Mouse (Mus musculus) stomach, embryonic 16.5 days (tissue): ENCODE results near the gene Btbd2. TPM values are rescaled to one million over a fixed set of nuclear protein-coding genes. Genes with fewer than 3 reads are reported as not detected.
A peak's percentile ranks its signal among the peaks of the same experiment; 100 is the strongest.

Experiments
- ATAC-seq: fragments of 200-750 bp; cut with Nextera tagmentation; 2 replicates; pipeline ENCODE4 v1.8.0; 2017; ENCODE audit warnings: moderate number of reproducible peaks, moderate TSS enrichment; ENCODE audit not compliant: insufficient read depth, low FRiP score
- H3K27ac ChIP-seq: fragments of 300-500 bp; sonication (generic); 2 replicates; pipeline ENCODE4 v1.5.1; 2014; ENCODE audit warnings: low read length
- H3K27me3 ChIP-seq: fragments of 300-500 bp; sonication (generic); 2 replicates; pipeline ENCODE4 v1.6.1; 2014; ENCODE audit warnings: low read length, control low read depth, mixed read lengths; ENCODE audit not compliant: control insufficient read depth, insufficient read depth
- H3K36me3 ChIP-seq: fragments of 300-500 bp; sonication (generic); 2 replicates; pipeline ENCODE4 v1.6.1; 2014; ENCODE audit warnings: low read length; ENCODE audit not compliant: control insufficient read depth, insufficient read depth
- H3K4me1 ChIP-seq: fragments of 300-500 bp; sonication (generic); 2 replicates; pipeline ENCODE4 v1.6.1; 2014; ENCODE audit warnings: low read length, control low read depth, mixed read lengths; ENCODE audit not compliant: control insufficient read depth, insufficient read depth
- H3K4me2 ChIP-seq: fragments of 300-500 bp; sonication (generic); 2 replicates; pipeline ENCODE4 v1.6.1; 2014; ENCODE audit warnings: low read depth, low read length, mixed read lengths
- H3K4me3 ChIP-seq: fragments of 300-500 bp; sonication (generic); replicated peaks from 2 replicates; pipeline ENCODE4 v1.5.1; 2014; ENCODE audit warnings: mild to moderate bottlenecking, low read length
- H3K9ac ChIP-seq: fragments of 300-500 bp; sonication (generic); 2 replicates; pipeline ENCODE4 v1.6.1; 2014; ENCODE audit warnings: low read length
- H3K9me3 ChIP-seq: fragments of 300-500 bp; sonication (generic); replicated peaks from 2 replicates; pipeline ENCODE4 v1.6.1; 2016; ENCODE audit warnings: low read length, control low read depth; ENCODE audit not compliant: control insufficient read depth
- WGBS: fragments of 180-500 bp; shearing (Covaris S2); extraction: QIAGEN DNeasy Blood & Tissue Kit; methylation state at CpG from one replicate; pipeline ENCODE4 v1.1.7; 2014; 5-methylcytosine and 5-hydroxymethylcytosine counted together
- polyA plus RNA-seq: library from polyadenylated mRNA; unstranded; fragments of >200 nt; fragmentation: Nextera tagmentation; extraction: Ambion mirVana; gene quantifications from 2 replicates; pipeline ENCODE4 v1.2.1, GENCODE M21; 2015

Btbd2 gene
- polyA plus RNA-seq = 11.5 and 12.7 TPM in 2 replicates

GRCm38 (mm10) chr10:80656863-80657623 lies at the start of gene Btbd2:
Gene Btbd2, minus strand, starts transcription at chr10:80657071.
- WGBS = 18% methylated on average over 15 of the region's 15 CpGs
- no peaks in the 10 kb centered on the region for H3K27me3 ChIP-seq
- peak within 1 kb of the TSS; percentile 92 for H3K4me2 ChIP-seq
- H3K9me3 ChIP-seq = no peaks in the 10 kb centered on the region
- H3K9ac ChIP-seq = peak within 1 kb of the TSS; percentile 88
- H3K4me1 ChIP-seq = peaks cover 21% of the 10 kb centered on the region
- no peaks in the 10 kb centered on the region for H3K36me3 ChIP-seq
- ATAC-seq = peak; percentile 7; the same call in 1 of the 2 replicates
- peak within 1 kb of the TSS; percentile 96 for H3K27ac ChIP-seq
- H3K4me3 ChIP-seq = peak within 1 kb of the TSS; percentile 71

GRCm38 (mm10) chr10:80705479-80705878 lies 48.6 kb upstream of the Btbd2 start:
- Histone ChIP-seq H3K9ac (no peak overlapping the region), H3K4me1 (peaks cover 22% of the 10 kb centered on the region), H3K9me3 (no peaks in the 10 kb centered on the region), H3K27me3 (no peaks in the 10 kb centered on the region), H3K4me3 (no peak overlapping the region), H3K27ac (no peak overlapping the region), H3K4me2 (no peak overlapping the region), H3K36me3 (peaks cover 21% of the 10 kb centered on the region)
- ATAC-seq = no peak
- 77% methylated on average over 3 of the region's 3 CpGs for WGBS

GRCm38 (mm10) chr10:80705033-80705432 lies 48.2 kb upstream of the Btbd2 start:
- ATAC-seq = no peak
- H3K4me1 ChIP-seq = peaks cover 22% of the 10 kb centered on the region
- H3K27me3 ChIP-seq = no peaks in the 10 kb centered on the region
- no peaks in the 10 kb centered on the region for H3K9me3 ChIP-seq
- 61% methylated on average over 3 of the region's 3 CpGs for WGBS
- no peak overlapping the region for H3K27ac ChIP-seq
- no peak overlapping the region for H3K4me2 ChIP-seq
- H3K4me3 ChIP-seq = no peak overlapping the region
- H3K36me3 ChIP-seq = peaks cover 16% of the 10 kb centered on the region
- H3K9ac ChIP-seq = no peak overlapping the region

GRCm38 (mm10) chr10:80704418-80704817 lies 47.5 kb upstream of the Btbd2 start:
- WGBS = 88% methylated on average over 5 of the region's 5 CpGs
- peaks cover 11% of the 10 kb centered on the region for H3K36me3 ChIP-seq
- no peaks in the 10 kb centered on the region for H3K9me3 ChIP-seq
- no peak overlapping the region for H3K4me3 ChIP-seq
- no peak overlapping the region for H3K4me2 ChIP-seq
- H3K27me3 ChIP-seq = no peaks in the 10 kb centered on the region
- peak overlapping the region; percentile 69; the same call in 1 of the 2 replicates for H3K9ac ChIP-seq
- H3K27ac ChIP-seq = no peak overlapping the region
- H3K4me1 ChIP-seq = peaks cover 22% of the 10 kb centered on the region
- ATAC-seq = no peak

GRCm38 (mm10) chr10:80703643-80704042 lies 46.8 kb upstream of the Btbd2 start:
- Histone ChIP-seq H3K4me2 (peak overlapping the region; percentile 78), H3K4me1 (peaks cover 22% of the 10 kb centered on the region), H3K27me3 (no peaks in the 10 kb centered on the region), H3K9me3 (no peaks in the 10 kb centered on the region), H3K9ac (peak overlapping the region; percentile 69), H3K36me3 (peaks cover 4% of the 10 kb centered on the region), H3K27ac (peak overlapping the region; percentile 82; the same call in 1 of the 2 replicates), H3K4me3 (peak overlapping the region; percentile 69)
- no peak for ATAC-seq
- 85% methylated on average over 5 of the region's 5 CpGs for WGBS

GRCm38 (mm10) chr10:80702536-80703390 lies 45.9 kb upstream of the Btbd2 start:
- Histone ChIP-seq H3K9me3 (no peaks in the 10 kb centered on the region), H3K27me3 (no peaks in the 10 kb centered on the region), H3K4me1 (peaks cover 22% of the 10 kb centered on the region), H3K36me3 (no peaks in the 10 kb centered on the region), H3K9ac (peak overlapping the region; percentile 69), H3K27ac (peak overlapping the region; percentile 82), H3K4me3 (peak overlapping the region; percentile 69), H3K4me2 (peak overlapping the region; percentile 78)
- WGBS = 1% methylated on average over 47 of the region's 47 CpGs
- ATAC-seq = peak; percentile 89

- Histone ChIP-seq H3K27ac (peak within 1 kb of the TSS; percentile 82), H3K4me3 (peak within 1 kb of the TSS; percentile 69), H3K9me3 (no peaks in the 10 kb centered on the region), H3K4me2 (peak within 1 kb of the TSS; percentile 78), H3K9ac (peak within 1 kb of the TSS; percentile 79), H3K36me3 (no peaks in the 10 kb centered on the region), H3K4me1 (peaks cover 23% of the 10 kb centered on the region), H3K27me3 (no peaks in the 10 kb centered on the region)
- under 1% methylated on average over 59 of the region's 59 CpGs for WGBS
- ATAC-seq = peak; percentile 96
Measured at GRCm38 (mm10) chr10:80701721-80702535, 45.1 kb upstream of the Btbd2 start, which contains the start of the genes Mob3a and Izumo4. Gene Mob3a, minus strand, starts transcription at chr10:80701977. Gene Izumo4, plus strand, starts transcription at chr10:80702184.

- Histone ChIP-seq H3K9me3 (no peaks in the 10 kb centered on the region), H3K4me3 (peak overlapping the region; percentile 69), H3K36me3 (no peaks in the 10 kb centered on the region), H3K27ac (peak overlapping the region; percentile 31; the same call in 1 of the 2 replicates), H3K4me1 (peaks cover 29% of the 10 kb centered on the region), H3K9ac (peak overlapping the region; percentile 79), H3K27me3 (no peaks in the 10 kb centered on the region), H3K4me2 (peak overlapping the region; percentile 48)
- ATAC-seq = no peak
- WGBS = 34% methylated on average over 4 of the region's 4 CpGs
Measured at GRCm38 (mm10) chr10:80700732-80701131, 43.9 kb upstream of the Btbd2 start.
